Mouse (Mus musculus): ENCODE measurements at regions not wholly inside any gene's neighbourhood (a gene's known extent, or its start where the extent isn't known, plus 50 kb on each side); places are given as distances from the start of the nearest gene placed in this dataset.

DNA sequence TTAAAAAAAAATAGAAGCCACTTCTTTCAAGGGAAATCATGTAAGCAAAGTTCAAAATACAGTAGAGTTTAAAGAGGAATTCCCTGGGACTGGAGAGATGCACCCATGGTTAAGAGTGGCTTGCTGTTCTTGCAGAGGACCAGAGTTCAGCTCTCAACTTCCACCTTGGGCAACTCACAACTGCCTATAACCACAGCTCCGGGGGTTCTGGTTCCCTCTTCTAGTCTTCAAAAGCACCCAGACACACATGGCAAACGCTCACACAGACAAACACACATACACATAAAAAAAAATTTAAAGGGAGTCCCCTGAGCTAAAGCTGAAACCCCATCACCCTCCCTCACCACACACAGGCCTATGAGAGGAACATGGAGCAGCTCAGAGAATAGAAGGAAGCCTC, 192.4 kb upstream of the Id2 start:
- TF ChIP-seq CTCF (IDR thresholded peaks at IDR 0.05; ENCODE audit: low read depth) (no peak), EP300 (optimal IDR thresholded peaks at IDR 0.05) (no peak)

Data from stomach, postnatal 0 days (tissue).